Mouse (Mus musculus): ENCODE measurements around the gene Tnpo3.

GRCm38 (mm10) chr6:29525256-29525655 is 84.4 kb downstream of the Tnpo3 start:
- no peak for TF ChIP-seq EP300 (IDR thresholded peaks at IDR 0.05; ENCODE audit: low read depth in 1 of 2, low read length in 2 of 2)
- peak; percentile 71 to 73 (median 71) for TF ChIP-seq CTCF (IDR thresholded peaks at IDR 0.05 in 2 of 3, conservative IDR thresholded peaks at IDR 0.05 in 1 of 3; ENCODE audit: control insufficient read depth in 1 of 3, insufficient read depth in 1 of 3, low read depth in 2 of 3, low read length in 3 of 3, poor library complexity in 1 of 3, severe bottlenecking in 1 of 3)
- TF ChIP-seq MAX (IDR thresholded peaks at IDR 0.05; ENCODE audit: low read length), result no peak
- no peak for TF ChIP-seq BHLHE40 (IDR thresholded peaks at IDR 0.05; ENCODE audit: borderline replicate concordance, low read depth, low read length)

Data from MEL (cell line).